Mouse (Mus musculus): ENCODE data around the gene Brs3. TPM values are rescaled to one million over a fixed set of nuclear protein-coding genes. Genes with fewer than 3 reads are reported as not detected.

The Brs3 gene
- polyA plus RNA-seq, 1 experiment from 2014 or later = 0.42 TPM

Other genes starting within 250 kb of the Brs3 start
- 0.48 and 0.90 TPM in 2 replicates for gene Map7d3, start 220.7 kb upstream of the Brs3 start, polyA plus RNA-seq (2014; fragmentation: Nextera tagmentation; extraction: Ambion mirVana)
- not detected in 2 replicates for gene Adgrg4, start 172.9 kb upstream of the Brs3 start, polyA plus RNA-seq (2014; fragmentation: Nextera tagmentation; extraction: Ambion mirVana)
- gene Htatsf1, start 10.5 kb downstream of the Brs3 start, polyA plus RNA-seq (2014; fragmentation: Nextera tagmentation; extraction: Ambion mirVana) = 78.1 and 80.3 TPM in 2 replicates
- gene Vgll1, start 45.0 kb downstream of the Brs3 start, polyA plus RNA-seq (2014; fragmentation: Nextera tagmentation; extraction: Ambion mirVana) = not detected in 2 replicates
- not detected in 2 replicates for gene Cd40lg, start 169.1 kb downstream of the Brs3 start, polyA plus RNA-seq (2014; fragmentation: Nextera tagmentation; extraction: Ambion mirVana)

Measured in forebrain, embryonic 14.5 days (tissue).